Mouse (Mus musculus): Measurements from ENCODE around the gene Capns2.
"Not testable (repeated sequence)": the region's sequence is repeated elsewhere in the genome, so short reads cannot be mapped to it uniquely, and the experiment has no call there.

Gene Capns2

GRCm38 (mm10) chr8:92901107-92901506, at the start of gene Capns2:
TSS of gene Capns2 (plus strand) at chr8:92901407.
- DNase-seq (ENCODE audit: low read depth, low spot score), result no peak

- no peak for DNase-seq (ENCODE audit: low read depth, low spot score)
Measured at GRCm38 (mm10) chr8:92853188-92853983, 47.8 kb upstream of the Capns2 start.

GRCm38 (mm10) chr8:92854673-92855072, 46.5 kb upstream of the Capns2 start:
- DNase-seq (ENCODE audit: low read depth, low spot score), result no peak

- no peak for DNase-seq (ENCODE audit: low read depth, low spot score)
Measured at GRCm38 (mm10) chr8:92855171-92855894, 45.9 kb upstream of the Capns2 start, which contains the start of gene Lpcat2. TSS of gene Lpcat2 (plus strand) at chr8:92855339.

GRCm38 (mm10) chr8:92856273-92856986, 44.8 kb upstream of the Capns2 start:
- DNase-seq (ENCODE audit: low read depth, low spot score), result no peak

GRCm38 (mm10) chr8:92858475-92859182, 42.6 kb upstream of the Capns2 start:
- DNase-seq (ENCODE audit: low read depth, low spot score), result no peak

GRCm38 (mm10) chr8:92861977-92862376, 39.2 kb upstream of the Capns2 start:
- no peak for DNase-seq (ENCODE audit: low read depth, low spot score)

- no peak for DNase-seq (ENCODE audit: low read depth, low spot score)
Measured at GRCm38 (mm10) chr8:92870281-92870680, 30.9 kb upstream of the Capns2 start.

GRCm38 (mm10) chr8:92872063-92872759, 29.0 kb upstream of the Capns2 start:
- DNase-seq (ENCODE audit: low read depth, low spot score), result no peak

- no peak for DNase-seq (ENCODE audit: low read depth, low spot score)
Measured at GRCm38 (mm10) chr8:92875795-92876194, 25.4 kb upstream of the Capns2 start.

GRCm38 (mm10) chr8:92881247-92881646, 20.0 kb upstream of the Capns2 start:
- no peak for DNase-seq (ENCODE audit: low read depth, low spot score)

- DNase-seq (ENCODE audit: low read depth, low spot score), result no peak
Measured at GRCm38 (mm10) chr8:92883771-92884170, 17.4 kb upstream of the Capns2 start.

GRCm38 (mm10) chr8:92892216-92892615, 9.0 kb upstream of the Capns2 start:
- not testable (repeated sequence) for DNase-seq (ENCODE audit: low read depth, low spot score)

- no peak for DNase-seq (ENCODE audit: low read depth, low spot score)
Measured at GRCm38 (mm10) chr8:92893870-92894269, 7.3 kb upstream of the Capns2 start.

GRCm38 (mm10) chr8:92895053-92895452, 6.2 kb upstream of the Capns2 start:
- DNase-seq (ENCODE audit: low read depth, low spot score), result no peak

- no peak for DNase-seq (ENCODE audit: low read depth, low spot score)
Measured at GRCm38 (mm10) chr8:92896056-92896455, 5.2 kb upstream of the Capns2 start.

- no peak for DNase-seq (ENCODE audit: low read depth, low spot score)
Measured at GRCm38 (mm10) chr8:92896611-92897010, 4.6 kb upstream of the Capns2 start.

GRCm38 (mm10) chr8:92897794-92898193, 3.4 kb upstream of the Capns2 start:
- DNase-seq (ENCODE audit: low read depth, low spot score), result no peak

- no peak for DNase-seq (ENCODE audit: low read depth, low spot score)
Measured at GRCm38 (mm10) chr8:92899590-92899989, 1.6 kb upstream of the Capns2 start.

GRCm38 (mm10) chr8:92902981-92903380, 1.8 kb downstream of the Capns2 start:
- no peak for DNase-seq (ENCODE audit: low read depth, low spot score)
